Mouse (Mus musculus): ENCODE measurements around the gene Arhgap5. TPM values are rescaled to one million over a fixed set of nuclear protein-coding genes. Genes with fewer than 3 reads are reported as not detected.
"Not testable (repeated sequence)": the region's sequence is repeated elsewhere in the genome, so short reads cannot be mapped to it uniquely, and the experiment has no call there.

Gene Arhgap5
- total RNA-seq, 1 experiment from 2014 or later, result 9.7 TPM

DNA sequence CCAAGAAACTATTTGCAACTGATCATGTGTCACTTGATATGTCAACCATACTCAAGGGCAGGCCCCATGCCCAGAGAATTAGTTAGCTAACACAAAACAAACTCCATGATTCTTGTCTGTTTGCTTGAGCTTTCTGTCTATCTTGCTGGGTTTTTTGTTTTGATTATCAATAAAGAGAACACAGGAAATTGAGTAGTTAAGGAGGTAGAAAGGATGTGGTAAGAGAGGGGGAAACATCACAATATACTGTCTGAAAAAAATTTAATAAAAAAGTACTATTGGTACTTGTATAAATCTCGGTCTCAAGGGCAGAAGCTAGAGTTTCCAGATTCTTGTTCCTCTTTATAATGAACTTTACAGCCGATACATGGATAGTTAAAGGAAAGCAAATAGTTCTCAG is 20.9 kb downstream of the Arhgap5 start:
- ATAC-seq (replicated peaks; ENCODE audit: insufficient number of reproducible peaks, low FRiP score, low TSS enrichment, poor library complexity, severe bottlenecking), result no peak

DNA sequence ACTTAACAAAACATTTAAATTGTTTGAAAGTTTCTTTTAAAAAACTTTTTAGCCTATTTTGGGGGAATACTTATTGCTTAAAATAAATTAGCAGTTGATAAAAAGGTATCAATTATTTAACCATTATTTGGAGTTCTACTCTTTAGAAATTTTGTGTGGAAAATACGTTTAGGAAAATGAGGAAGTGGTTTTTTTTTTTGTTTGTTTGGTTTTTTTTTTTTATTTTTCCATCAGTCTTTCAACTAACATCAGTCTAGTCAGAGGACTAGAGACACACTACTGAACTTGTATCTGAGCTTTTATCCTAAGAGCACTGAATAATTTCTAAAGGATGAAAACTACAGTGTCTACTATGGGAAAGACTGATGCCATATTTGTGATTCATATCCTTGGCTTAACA is 21.7 kb downstream of the Arhgap5 start:
- ATAC-seq (replicated peaks; ENCODE audit: insufficient number of reproducible peaks, low FRiP score, low TSS enrichment, poor library complexity, severe bottlenecking), result no peak

DNA sequence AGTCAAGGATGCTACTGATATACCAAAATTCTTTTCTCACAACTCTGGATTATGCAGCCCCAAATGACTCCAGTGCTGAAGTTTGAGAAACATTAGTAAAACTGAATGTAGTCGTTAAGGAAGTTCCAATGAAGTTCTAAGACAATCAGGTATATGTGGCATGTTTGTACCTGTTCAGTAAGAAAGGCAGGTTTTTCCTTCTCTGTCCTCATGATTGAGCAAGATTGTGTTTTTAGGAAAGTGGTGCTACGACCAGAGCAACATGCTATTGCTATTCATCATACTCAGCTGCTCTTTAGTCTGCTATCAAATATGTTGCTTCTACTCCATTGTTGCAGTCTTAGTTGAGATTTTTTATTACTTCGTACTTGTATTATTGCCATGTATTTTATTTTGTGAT is 26.0 kb downstream of the Arhgap5 start:
- ATAC-seq (replicated peaks; ENCODE audit: insufficient number of reproducible peaks, low FRiP score, low TSS enrichment, poor library complexity, severe bottlenecking), result no peak

DNA sequence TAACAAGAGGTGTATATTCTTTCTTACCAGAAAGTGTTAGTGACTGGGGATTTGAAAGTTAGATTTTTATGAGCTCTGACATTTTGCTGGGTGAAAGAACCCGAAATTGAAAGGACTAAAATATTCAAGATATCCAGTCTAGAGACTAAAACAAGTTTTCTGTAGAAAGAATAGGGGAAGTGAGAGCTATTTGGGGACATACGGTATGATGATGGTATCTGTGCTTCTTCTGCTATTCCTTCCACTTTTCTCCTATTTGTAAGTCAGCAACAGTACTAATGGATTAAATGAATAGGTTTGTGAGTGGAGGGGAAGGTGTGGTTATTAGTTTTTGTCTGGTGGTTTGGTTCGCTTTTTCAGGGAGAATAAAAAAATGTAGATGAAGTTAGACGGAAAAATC is 37.5 kb downstream of the Arhgap5 start:
- no peak for ATAC-seq (replicated peaks; ENCODE audit: insufficient number of reproducible peaks, low FRiP score, low TSS enrichment, poor library complexity, severe bottlenecking)

DNA sequence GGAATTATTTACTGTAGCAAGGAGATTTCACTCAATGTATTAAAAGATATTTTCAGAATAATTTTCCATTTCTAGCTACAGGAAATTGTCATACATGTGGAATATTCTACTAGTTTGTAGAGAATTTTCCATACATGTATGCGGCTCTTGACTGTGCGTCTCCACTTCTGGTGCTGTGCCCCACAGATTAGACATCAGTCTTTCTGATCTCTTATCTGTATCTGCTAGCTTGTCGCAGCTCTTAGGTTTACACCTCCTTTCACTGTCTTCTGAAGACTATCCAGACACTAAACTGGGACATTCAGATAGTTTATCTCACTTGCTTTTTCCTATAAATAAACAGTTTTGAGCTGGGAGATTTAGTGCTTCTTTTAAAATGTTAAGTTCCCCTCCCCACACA is 40.8 kb downstream of the Arhgap5 start:
- ATAC-seq (replicated peaks; ENCODE audit: insufficient number of reproducible peaks, low FRiP score, low TSS enrichment, poor library complexity, severe bottlenecking), result no peak

DNA sequence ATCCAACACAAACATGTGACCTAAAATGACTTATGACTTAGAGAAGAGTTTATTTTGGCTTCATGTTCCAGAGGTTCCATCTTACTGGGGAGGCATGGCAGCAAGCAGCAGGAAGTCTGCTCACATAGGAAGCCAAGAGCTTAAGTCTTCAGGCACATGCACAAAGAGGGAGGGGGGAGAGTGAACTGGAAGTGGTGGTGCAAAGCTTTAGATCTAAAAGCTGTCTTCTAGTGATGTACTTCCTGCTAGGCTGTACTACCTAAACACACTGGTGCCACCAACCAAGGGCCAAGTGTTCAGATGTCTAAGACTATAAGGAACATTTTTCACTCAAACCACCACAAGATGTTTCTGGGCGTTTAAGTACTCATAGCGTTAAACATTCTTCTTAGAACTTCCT is 48.3 kb downstream of the Arhgap5 start:
- ATAC-seq (replicated peaks; ENCODE audit: insufficient number of reproducible peaks, low FRiP score, low TSS enrichment, poor library complexity, severe bottlenecking), result no peak

DNA sequence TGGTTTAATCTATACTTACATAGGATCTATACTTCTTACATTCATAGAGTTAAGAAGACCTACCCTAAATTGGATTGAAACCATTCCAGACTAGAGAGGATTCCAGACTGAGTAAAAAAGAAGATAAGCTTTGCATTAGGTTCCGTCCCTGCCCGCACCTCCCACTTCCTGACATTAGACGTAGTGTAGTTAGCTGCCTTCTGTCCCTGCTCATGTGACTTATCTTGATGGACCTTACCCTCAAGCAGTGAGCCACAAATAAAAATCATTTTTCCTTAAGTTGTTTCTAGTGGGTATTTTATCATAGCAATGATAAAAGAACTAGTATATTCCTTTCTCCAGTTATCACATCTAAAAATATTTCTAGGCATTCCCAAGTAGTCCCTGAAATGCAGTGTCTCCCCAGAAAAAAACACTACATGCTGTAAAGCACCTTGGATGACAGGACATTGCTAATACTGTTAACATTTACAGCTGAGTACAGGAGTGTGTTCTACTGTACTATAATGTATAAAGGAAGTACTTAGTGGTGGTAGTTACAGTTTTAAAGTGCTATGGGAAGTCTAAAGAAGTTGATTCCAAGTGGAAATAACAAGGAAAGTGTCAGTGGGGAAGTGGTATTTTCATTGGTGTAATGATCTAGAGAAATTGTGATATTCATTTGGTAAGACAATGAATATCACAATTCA is 51.6 kb downstream of the Arhgap5 start:
- ATAC-seq (replicated peaks; ENCODE audit: insufficient number of reproducible peaks, low FRiP score, low TSS enrichment, poor library complexity, severe bottlenecking), result no peak

DNA sequence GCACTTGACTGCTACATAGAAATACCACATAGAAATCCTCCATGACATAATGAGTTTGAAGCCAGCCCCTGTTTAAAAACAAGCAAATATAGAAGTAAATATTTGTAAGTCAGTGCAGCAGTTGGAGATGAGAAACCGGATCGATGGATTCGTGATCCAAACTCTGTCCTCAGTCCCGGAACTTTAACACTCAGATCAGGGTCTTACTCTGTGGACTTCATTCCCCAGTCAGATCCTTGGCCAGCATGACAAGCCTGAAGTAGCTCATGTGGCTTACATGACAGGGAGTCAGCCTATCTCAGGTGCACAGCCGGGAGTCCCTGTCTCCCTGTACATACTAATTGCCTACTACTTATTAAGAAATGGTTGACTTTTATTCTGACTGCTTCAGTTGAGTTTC is 61.9 kb downstream of the Arhgap5 start:
- ATAC-seq (replicated peaks; ENCODE audit: insufficient number of reproducible peaks, low FRiP score, low TSS enrichment, poor library complexity, severe bottlenecking), result no peak

DNA sequence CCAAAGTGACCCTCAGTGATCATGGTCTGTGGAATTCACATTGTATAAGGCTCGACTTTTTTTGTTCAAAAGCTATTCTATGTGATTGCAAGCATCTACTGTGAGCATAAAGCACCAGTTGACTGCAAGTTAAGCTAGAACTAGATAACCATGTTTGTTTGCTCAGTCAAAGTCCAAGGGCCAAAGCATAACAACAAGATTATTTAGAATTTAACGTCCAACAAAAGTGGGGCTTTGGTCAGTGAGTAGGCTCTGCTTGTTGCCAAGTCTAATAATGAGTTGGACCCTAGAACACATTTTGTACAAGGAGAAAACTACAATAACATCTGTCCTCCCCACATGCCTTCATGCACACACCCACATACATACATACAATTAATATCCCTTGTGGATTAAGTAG is 69.6 kb downstream of the Arhgap5 start:
- no peak for ATAC-seq (replicated peaks; ENCODE audit: insufficient number of reproducible peaks, low FRiP score, low TSS enrichment, poor library complexity, severe bottlenecking)

DNA sequence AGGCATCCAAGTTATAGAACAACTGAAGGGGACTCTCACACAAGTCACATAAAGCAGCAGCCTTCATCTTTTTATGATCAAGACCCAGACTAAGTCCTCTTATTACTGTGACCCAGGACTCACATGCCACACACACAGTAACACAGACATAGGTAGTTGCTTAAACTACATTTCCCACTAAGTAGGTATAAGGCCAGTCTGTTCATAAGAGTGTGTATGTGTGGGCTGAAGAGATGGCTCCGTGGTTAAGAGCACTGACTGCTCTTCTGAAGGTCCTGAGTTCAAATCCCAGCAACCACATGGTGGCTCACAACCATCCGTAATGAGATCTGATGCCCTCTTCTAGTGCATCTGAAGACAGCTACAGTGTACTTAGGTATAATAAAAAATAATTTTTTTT is 82.7 kb downstream of the Arhgap5 start:
- not testable (repeated sequence) for ATAC-seq (replicated peaks; ENCODE audit: insufficient number of reproducible peaks, low FRiP score, low TSS enrichment, poor library complexity, severe bottlenecking)

DNA sequence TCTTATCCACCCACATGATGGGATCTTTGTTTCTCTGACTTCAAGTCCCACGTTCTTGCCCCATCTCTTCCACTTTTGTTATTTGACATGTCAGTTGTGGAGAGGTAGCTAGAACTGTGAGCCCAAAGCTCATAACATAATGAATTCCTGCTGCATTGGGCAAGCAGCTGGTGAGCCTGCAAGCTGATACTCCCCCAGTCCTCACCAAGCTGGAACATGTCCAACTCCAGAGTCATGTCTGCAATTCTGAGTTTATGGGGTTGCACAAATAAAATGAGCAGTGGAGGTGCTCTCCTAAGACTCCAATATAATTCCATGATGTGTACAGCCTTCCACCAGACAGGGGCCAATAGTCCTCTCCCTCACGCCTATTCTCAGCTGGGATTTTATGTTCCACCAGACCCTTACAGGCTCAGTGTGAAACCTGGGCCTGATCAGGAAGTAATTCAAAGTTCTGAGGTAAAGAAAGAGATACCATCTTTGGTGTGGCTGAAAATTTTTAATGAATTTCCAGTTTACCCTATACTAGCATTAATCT is 83.8 kb downstream of the Arhgap5 start:
- no peak for ATAC-seq (replicated peaks; ENCODE audit: insufficient number of reproducible peaks, low FRiP score, low TSS enrichment, poor library complexity, severe bottlenecking)

DNA sequence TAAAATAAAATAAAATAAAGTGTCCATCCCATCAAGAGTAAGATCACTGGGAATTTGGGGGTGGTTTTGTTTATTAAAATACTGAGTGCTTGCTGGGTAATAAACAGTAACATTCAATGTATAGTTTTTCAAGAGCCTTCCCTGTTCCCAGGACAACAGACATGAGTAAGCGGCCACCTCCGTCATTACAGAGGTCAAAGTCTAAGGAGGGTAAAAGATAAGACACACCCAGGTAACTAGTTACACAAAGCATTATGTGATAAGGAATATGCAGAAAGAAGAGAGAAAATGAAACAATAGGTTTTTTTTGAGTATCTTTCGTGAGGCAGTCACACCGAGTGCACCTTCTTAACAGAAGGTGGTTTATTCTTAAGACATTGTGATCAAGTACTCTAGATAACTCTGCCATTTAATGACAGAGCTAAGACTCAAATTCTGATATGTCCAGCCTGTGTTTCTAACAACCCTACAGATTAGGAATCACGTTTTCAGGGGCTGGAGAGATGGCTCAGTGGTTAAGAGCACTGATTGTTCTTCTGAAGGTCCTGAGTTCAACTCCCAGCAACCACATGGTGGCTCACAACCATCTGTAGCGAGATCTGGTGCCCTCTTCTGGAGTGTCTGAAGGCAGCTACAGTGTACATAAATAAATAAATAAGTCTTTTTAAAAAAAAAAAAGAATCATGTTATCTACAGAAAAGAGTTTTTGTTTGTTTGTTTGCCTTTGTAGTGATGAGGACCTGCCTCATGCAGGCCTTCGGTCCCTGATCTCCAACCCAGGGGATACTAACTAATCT is 91.8 kb downstream of the Arhgap5 start:
- no peak for ATAC-seq (replicated peaks; ENCODE audit: insufficient number of reproducible peaks, low FRiP score, low TSS enrichment, poor library complexity, severe bottlenecking)

DNA sequence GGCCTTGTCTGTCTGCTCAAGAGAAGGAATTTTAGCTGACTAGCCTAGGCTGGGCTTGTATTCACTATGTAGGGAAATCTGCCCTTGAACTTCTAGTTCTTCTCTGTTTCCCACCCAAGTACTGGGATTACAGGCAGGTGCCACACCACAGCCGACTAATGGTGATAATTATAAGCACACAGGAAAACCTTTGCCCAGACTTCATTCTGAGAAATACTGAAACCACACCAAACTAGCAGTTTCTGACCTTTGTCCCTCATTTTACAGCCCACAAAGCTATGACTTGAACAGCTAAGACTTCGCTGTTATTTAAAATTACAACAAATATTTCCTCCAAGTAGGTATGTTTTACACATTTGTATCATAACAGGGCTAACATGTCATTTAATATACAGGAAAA is 98.7 kb downstream of the Arhgap5 start:
- ATAC-seq (replicated peaks; ENCODE audit: insufficient number of reproducible peaks, low FRiP score, low TSS enrichment, poor library complexity, severe bottlenecking), result no peak

DNA sequence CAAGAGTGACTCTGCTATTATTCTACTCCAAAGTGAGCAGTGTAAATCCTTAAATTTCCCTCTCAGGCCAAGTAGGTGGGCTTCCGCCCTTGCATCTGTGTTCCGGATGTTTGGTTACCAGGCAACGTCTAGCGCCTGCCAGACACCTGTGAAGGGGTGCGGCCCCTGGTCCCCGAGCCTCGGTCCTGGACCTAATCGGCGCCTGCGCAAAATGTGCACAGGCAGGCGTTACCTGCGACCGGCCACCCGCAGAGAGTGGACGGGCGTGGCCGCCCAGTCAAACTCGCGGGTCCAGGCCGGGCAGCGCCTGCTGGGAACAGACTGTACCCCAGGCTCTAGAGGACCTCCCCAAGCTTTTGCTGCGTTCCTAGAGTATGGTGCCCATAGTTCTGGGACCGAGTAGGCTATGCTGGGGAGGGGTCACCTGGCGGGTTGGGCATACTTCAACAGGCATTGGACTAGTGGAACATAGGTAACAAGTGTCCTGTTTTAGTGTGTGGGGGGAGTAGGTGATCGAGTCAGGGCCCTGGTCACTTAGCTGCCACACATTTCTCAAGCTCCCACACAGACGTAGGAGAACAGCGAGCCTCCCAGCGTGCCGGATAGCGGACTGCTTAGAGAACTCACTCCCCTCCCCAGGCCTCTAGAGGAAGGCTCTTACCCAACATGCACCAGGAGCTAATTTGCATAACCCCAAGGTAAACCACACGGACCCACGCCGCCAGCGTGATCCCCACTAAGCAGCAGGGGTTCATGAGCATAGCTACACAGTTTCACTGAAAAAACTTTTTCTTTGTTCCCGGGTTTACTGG is 99.3 kb downstream of the Arhgap5 start:
- peak; percentile 82 for ATAC-seq (replicated peaks; ENCODE audit: insufficient number of reproducible peaks, low FRiP score, low TSS enrichment, poor library complexity, severe bottlenecking)

DNA sequence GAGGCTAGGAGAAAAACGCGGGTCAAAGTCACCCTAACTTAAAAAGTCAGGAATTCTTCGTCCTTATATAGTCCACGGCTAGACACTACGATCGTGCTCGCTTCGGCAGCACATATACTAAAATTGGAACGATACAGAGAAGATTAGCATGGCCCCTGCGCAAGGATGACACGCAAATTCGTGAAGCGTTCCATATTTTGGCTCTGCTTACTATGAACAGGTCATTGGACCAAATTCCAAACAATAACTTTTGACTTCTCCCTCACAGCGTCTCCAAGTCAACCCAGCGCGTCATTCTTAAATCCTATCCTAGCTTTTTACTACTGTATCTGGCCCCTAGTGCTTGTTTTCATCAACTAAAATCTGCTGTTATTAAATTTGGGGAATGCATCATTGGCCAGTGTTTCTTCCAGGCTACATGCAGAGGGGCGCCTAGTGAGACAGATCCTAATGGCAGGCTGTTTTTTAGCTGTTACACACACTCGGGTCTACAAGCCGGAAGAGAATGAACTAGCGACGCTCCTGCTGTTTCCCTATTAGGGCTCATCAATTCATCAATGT is 100.0 kb downstream of the Arhgap5 start:
- ATAC-seq (replicated peaks; ENCODE audit: insufficient number of reproducible peaks, low FRiP score, low TSS enrichment, poor library complexity, severe bottlenecking), result no peak

DNA sequence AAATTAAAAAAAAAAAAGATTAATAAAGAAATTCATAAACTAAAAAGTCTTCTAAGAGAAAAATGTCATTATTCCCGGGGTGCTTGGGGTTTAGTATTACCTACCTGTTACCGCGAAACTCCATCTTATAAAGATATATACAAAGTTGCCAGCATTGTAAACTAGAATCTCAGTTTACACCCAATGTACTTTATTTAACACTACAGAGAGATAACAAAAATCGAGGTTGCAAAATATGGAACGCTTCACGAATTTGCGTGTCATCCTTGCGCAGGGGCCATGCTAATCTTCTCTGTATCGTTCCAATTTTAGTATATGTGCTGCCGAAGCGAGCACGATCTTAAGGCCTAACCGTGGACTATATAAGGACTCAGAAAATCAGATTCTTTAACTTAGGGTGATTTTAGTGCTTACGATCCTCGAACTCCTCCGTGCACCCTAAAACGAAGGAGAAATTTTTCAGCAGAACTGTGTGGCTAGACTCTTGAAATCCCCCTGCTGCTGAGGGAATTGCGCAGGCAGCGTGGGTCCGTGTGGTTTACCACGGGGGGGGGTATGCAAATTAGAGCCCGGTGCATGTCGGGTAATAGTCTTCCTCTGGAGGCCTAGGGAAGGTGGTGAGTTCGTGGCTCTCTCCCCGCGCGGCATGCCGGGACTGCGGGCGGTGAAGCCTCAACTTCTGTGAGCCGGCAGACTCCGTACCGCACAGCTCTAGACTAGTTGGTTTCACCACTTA is 100.7 kb downstream of the Arhgap5 start:
- ATAC-seq (replicated peaks; ENCODE audit: insufficient number of reproducible peaks, low FRiP score, low TSS enrichment, poor library complexity, severe bottlenecking), result peak; percentile 91

DNA sequence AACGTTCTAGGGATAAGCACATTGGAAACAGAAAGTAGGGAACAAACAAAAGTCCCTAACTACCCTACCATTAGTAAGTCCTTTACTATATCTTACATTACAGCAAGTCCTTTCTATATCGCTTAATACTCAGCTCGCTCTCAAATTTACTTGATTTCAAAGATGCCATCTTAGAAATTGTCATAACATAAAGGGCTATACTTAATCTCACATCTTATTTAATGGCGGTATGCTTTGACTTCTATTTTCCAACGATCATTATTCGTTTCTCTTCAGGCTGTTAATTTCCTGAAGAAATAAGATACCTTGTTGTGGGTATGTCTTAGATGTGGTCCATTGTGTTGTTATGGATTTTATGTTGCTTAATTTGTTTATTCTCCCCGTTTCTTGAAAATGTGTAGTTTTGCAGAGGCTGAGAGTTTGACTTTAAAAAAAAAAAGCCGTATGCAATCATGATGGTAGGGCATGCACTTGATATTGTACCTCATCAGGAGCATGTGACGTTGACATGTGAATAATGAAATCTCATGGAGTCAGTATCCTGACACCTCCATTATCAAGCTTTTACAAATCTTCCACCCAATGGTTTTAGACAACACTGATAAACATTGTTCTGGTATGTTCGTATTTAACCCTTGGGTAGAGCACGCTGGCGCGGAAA is 101.3 kb downstream of the Arhgap5 start:
- ATAC-seq (replicated peaks; ENCODE audit: insufficient number of reproducible peaks, low FRiP score, low TSS enrichment, poor library complexity, severe bottlenecking), result no peak

DNA sequence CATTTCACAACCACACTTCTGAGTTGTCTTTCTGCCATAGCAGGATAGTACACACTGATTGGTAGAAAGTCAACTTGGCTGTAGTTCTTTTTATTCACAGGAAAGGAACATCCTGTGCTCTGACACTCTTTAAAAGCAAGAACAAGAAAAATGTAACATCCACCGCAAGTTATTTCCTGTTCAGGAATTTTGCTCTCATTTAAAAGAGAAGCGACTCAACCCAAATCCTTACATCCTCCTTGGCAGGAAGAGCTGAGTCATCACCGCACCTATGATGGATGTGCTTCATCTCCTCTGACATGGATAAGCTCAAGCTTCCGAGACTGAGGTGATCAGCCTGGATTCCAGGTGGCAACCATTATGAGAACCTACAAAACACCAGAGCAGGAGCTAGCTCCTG is 103.6 kb downstream of the Arhgap5 start:
- ATAC-seq (replicated peaks; ENCODE audit: insufficient number of reproducible peaks, low FRiP score, low TSS enrichment, poor library complexity, severe bottlenecking), result no peak

Measured in monocyte, adult 5-6 weeks (primary cell).